Mouse (Mus musculus): Measurements from ENCODE around the gene Serac1. TPM values are rescaled to one million over a fixed set of nuclear protein-coding genes. Genes with fewer than 3 reads are reported as not detected.

Serac1 gene
- 10 to 100 TPM; 18.7 to 19.8 TPM for total RNA-seq (2021)

DNA sequence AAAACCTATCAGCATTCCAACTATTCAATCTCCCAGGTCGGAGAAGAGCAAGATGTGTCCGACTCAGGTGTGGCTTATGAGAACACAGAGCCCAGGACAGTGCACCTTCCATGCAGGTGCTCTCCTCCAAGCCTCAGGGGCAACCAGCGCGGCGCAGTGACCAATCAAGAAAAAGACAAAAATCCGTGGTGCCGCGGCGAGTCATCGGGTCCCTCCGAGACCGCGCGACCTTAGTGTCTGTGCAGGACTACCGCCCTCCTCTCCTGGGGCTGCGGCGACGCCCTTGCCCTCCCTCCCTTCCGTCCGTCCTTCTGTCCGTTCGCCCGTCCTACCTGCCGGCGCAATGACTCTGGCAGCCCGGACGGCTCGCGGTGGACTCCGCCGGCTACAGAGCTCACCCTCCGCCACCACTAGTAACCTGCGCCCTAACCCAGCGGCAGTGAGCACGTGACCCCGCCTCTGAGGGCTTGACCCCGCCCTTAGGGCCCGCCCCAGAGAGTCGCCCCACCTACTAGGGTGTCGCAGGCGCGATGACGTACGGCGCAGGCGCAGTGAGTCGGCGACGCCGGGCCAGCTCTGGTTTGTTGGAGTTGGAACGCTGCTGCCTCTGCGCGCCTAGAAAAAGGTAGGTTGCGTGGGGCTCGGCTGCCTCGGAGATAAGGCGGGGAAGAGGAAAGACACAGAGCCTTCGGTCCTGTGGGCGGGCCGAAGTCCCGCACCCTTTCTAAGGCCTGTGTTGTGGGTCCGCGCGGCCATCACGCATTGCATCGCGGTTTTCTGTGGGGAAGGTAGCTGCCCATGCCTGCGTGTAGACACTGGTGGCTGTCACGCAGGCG, at the start of gene Serac1, which contains the start of gene Gtf2h5:
TSS of gene Serac1 (minus strand) at position 455 of the 836 bp plus-strand sequence.
TSS of gene Gtf2h5 (plus strand) at position 500 of the 836 bp plus-strand sequence.
- peak; percentile 99 for DNase-seq
- intact Hi-C loops (cut with DNase I), result no loop called here

DNA sequence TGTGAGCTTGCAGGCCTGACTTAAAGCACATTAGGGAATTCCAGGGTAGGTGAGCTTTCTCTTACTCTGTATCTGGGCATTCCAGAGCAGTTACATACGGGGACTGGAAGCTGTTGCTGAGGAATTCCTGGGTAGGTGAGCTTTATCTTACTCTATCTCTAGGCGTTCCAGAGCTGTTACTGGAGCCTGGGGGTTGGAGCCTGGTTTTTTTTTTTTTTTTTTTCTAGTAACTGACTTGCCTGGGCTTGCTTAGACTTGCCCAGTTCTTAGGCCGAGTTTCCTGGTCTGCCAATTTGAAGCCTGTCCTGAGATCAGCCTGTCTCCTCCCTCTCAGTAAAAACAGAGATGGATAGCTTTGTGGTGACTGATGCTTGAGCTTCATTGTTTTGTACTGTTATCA, 48.5 kb upstream of the Serac1 start:
- DNase-seq, result no peak
- intact Hi-C loops (cut with DNase I), result no loop called here

DNA sequence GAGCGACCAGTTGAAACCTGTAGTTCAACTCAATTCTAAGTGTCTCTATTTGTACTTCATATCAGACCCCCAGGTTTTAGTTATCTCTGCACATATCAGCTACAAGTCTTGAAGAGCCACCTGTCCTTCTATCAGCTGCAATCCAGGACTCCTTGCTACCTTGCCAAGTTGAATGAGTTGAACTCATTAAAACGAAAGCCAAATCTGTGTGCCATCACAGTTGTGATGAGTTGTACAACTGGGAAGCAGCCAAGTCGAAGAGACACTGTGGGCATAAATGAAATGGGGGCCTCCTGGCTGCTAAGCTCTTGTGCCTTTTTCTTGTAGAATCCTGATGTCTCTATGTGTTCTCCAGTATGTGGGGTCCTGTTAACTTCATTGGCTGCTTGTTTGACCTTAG, 45.9 kb upstream of the Serac1 start:
- DNase-seq, result no peak
- intact Hi-C loops (cut with DNase I), result no loop called here

DNA sequence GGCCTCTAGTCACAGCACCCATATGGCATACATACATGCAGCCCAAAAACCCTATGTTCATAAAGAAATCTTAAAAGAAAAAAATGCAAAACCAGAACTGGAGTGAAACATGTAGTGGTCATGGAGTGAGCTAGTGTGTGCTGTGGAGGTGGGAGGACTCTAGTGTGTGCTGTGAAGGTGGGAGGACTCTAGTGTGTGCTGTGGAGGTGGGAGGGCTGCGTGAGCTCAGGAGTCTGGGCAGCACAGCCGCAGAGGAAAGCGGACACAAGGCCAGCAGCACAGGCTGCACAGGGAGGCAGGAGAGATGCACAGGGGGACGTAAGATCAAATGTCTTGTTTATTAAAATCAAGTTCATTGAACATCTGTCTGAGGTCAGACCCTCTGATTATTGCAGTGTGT, 44.2 kb upstream of the Serac1 start:
- intact Hi-C loops (cut with DNase I), result no loop called here
- DNase-seq, result no peak

DNA sequence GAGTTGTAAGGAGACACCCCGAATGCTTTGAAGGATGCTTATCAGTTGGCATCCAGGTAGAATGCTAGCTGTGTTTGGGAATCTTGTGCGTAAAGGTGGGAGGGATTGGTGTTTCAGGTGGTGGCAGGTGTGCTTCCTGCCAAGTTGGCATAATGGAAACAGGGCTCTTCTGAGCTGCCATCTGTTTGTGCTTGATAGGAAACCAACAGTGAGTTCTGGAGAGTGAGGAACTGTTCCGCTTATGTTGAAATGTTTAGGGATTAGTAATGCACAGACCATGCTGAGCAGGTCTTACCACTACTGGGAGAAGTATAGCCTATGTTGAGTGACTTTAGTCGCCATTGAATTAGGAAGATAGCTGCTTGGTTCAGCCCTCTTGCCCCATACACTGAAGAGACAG, 39.3 kb upstream of the Serac1 start:
- no peak for DNase-seq
- intact Hi-C loops (cut with DNase I), result loop anchor here (10.0 kb wide), 1 partner anchor 56 kb away; no protein-coding TSS in a partner anchor

DNA sequence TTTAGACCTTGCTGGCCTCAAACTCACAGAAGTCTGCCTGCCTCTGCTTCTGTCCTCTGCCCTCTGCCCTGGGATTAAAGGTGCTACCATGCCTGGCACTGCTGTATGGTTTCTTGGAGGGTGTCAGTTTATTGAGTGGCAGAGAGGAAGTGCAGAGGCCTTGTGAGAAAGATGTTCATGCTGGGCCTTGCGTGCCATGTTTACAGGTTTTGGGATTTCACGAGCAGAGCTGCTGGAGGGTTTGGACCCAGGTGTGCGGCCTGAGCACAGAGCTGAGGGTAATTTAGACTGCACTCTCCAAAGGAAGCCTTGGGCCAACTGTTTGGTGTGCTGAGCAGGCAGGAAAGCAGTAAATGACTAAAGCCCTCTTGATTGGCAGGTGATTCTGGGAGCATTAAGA, 38.4 kb upstream of the Serac1 start:
- intact Hi-C loops (cut with DNase I), result loop anchor here (10.0 kb wide), 1 partner anchor 57 kb away; no protein-coding TSS in a partner anchor
- DNase-seq, result no peak

DNA sequence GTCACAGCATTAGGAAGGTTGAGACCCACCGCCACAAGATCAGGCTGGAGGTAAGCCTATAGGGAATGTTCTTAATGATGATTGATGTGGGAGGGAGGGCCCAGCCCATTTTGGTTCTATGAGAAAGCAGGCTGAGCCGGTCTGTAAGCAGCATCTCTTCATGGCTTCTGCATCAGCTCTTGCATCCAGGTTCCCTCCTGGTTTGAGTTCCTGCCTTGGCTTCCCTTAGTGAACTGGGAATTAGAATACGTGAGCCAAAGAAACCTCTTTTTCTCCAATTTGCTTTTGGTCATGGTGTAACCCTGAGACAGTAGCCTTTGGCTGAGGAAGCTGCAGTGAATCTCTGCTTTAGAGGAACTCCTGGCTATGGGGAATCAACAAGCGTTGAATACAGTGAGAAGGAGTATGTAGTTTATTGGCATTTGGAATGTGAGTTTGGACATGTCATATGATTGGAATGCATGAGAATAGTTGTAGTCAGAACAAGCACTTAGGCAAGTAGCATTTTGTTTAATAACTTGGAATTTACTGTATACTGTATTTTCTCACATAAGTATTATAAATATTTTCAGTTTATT, 37.7 kb upstream of the Serac1 start:
- intact Hi-C loops (cut with DNase I), result loop anchor here (10.0 kb wide), 1 partner anchor 58 kb away; no protein-coding TSS in a partner anchor
- no peak for DNase-seq

DNA sequence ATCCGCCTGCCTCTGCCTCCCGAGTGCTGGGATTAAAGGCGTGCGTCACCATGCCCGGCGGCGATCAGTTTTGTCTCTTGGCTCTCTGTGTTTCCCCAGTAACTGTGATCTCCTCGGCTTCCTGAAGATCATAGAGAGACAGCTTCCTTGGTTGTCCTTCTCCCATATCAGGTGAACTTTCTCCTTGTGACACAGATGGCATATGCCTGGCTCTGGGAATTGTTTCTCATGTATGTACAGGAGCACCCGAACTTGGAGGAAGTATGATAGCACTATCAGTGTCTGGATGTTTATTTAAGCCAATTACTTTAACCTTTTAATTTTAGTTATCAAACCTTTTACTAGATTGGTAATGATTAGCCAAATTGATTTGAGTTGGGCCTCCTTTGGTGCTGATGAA, 35.5 kb upstream of the Serac1 start:
- intact Hi-C loops (cut with DNase I), result loop anchor here (10.0 kb wide), 1 partner anchor 60 kb away; no protein-coding TSS in a partner anchor
- DNase-seq, result no peak

DNA sequence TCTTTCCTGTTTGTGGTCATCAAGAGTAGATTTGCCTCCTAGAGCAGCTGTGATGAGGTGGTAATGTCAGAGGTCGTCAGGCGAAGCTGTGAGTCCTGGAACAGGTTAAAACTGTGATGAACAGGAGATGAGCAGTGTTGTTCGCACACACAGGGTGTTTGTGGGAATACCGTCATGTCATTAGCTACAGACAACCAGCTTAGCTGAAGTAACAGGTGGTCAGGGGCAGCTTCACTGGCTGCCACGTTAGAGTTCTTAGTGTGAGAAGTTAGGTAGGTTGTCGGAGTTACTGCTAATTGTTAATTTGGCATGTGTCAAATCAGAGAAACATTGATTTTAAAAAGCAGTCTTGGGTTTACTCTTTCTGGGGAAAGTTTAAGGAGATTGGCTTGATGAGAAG, 34.1 kb upstream of the Serac1 start:
- DNase-seq, result no peak
- intact Hi-C loops (cut with DNase I), result loop anchor here (10.0 kb wide), 1 partner anchor 61 kb away; no protein-coding TSS in a partner anchor

DNA sequence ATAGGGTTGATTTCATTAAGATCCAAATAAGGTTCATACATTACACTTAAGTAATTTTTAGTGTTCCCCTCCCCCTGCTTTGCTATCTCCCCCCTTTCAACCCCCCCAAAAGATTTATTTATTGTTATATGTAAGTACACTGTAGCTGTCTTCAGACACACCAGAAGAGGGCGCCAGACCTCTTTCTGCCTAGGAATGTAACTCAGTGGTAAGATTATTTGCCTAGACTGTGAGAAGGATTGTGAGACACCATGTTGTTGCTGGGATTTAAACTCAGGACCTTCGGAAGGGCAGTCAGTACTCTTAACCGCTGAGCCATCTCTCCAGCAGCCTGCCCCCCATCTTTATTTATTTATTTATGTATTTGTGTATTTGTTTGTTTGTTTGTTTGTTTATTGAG, 31.4 kb upstream of the Serac1 start:
- intact Hi-C loops (cut with DNase I), result loop anchor here (10.0 kb wide), 1 partner anchor 64 kb away; no protein-coding TSS in a partner anchor
- no peak for DNase-seq

DNA sequence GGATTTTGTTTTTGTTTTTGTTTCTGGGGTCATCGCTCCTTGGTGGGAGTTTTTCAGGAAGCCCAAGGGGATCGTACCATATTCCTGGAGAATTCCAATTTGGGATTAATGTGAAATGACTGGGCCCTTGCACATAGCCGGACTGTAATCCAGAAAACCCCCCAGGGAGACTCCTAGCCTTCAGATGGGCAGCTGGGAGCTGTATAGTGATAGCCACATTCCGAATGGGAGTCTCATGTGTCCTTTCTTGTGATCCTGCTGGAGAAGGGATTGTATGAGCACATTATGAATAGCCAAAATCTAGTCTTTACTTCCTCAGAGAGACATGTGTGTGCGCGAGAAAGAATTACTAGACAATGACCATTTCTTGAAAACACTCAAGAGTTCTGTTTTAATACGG, 28.6 kb upstream of the Serac1 start:
- no peak for DNase-seq
- intact Hi-C loops (cut with DNase I), result no loop called here

DNA sequence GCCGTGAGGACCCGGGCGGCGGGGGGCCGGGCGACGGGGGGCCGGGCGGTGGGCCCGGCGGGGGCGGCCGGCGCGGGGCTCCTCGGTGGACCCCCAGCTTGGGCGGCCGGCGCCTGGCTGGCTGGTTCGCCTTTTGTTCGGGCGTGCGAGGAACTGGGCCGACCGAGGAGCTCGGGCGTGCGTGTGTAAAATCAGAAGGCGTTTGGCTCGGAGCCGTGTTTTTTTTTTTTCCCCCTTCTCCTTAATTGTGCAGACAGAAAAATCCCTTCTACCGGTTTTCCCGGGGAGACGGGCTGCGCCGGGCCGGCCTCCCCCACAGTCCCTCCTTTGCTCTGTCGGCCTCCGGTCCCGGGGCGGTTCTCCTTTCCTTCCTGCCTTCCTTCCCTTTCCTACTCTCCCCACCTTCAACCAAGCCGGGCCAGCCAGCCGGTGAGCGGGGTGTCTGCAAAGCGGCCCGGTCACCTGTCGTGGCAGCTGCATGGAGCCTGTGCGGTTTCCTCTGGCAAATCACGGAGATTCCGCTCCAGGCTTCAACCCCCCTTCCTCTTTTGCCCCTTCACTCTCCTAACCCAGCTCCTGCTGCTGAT, 27.6 kb upstream of the Serac1 start:
- peak; percentile 50 for DNase-seq
- intact Hi-C loops (cut with DNase I), result no loop called here

DNA sequence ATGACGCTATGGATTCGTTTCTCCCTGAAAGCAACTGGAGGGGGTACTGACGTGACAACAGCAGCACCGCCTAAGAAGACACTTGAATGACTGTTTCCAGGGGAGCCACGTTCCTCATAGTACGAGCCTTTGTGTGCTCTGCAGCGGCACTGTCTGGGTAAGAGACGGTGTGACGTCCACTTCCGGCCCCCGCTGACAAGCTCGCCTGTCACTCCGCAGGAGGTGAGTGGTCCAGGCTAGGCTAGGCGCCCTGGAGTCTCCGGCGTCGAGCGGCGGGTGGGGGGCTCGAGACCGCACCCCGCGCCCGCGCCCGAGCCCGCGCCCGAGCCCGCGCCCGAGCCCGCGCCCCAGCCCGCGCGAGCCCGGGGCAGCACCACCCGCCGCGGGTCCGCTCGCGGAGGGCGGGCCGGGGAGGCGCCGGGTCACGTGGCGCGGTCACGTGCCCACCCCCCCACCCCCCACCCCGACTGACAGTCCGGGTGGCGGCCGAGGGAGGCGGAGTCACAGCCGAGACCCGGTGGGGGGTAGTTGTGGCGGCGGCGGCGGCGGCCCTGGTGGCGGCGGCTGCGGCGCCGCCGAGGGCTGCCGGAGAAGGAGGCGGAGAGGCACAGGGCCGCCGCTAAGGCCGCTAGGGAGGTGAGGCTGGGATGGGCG, 26.9 kb upstream of the Serac1 start, which contains the start of gene Tulp4:
TSS of gene Tulp4 (plus strand) at position 77 of the 654 bp plus-strand sequence.
- intact Hi-C loops (cut with DNase I), result no loop called here

DNA sequence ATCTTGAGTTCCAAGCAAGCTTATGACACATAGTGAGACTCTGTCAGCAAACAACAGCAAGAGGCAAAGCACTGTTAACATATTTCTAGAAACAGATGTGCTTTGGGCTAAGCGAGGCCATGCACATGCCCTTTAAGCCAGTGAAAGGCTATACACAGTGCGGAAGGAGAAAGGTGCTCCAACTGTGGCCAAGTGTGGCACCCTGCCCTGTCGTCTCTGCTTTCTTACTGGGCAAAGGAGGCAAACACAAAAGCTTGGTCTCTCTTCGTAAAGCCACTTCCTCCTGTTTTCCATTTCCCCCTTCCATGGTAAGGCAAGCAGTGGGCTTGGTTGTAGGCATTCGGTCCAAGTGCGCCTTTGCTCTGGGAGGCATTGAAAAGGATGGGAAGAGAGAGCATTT, 24.0 kb upstream of the Serac1 start:
- intact Hi-C loops (cut with DNase I), result no loop called here
- no peak for DNase-seq

More for the DNA sequence above, 26.9 kb upstream of the Serac1 start, which contains the start of gene Tulp4:
- peak; percentile 87 for DNase-seq

DNA sequence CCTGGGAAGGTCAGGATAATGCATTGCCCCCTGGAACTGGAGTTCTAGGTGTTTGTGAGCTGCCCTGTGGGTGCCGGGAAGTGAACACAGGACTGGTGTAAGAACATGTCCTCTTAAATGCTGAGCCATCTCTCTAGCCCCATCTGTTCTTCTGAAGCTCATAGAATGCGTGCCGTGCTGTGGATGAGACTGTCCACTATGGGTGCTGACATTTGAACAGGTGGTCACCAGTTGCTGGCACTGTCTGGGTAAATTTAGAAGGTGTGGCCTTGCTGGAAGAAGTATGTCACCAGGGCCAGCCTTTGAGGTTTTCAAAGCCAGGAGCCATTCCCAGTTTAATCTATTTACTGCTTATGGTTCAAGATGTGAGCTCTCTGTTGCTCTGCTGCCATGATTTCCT, 22.7 kb upstream of the Serac1 start:
- DNase-seq, result no peak
- intact Hi-C loops (cut with DNase I), result no loop called here

DNA sequence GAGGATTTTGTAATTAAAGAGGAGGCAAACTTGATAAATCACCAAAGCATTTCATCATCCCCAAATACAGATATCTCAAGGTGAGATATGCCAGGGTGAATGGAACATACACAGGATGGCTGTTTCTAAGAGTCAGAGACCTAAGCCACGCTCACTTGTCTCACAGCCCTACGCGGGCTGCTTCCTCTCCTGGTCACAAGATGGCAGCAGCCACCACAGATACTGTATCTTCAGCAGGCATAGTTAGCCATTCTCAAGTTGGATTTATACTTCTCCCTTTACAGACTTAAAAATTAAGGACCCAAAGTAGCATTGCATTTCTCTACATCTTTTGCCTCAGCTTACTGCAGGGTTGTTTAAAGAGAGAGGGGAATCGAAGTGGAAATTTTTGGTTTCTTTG, 18.3 kb upstream of the Serac1 start:
- intact Hi-C loops (cut with DNase I), result no loop called here
- peak; percentile 59 for DNase-seq

DNA sequence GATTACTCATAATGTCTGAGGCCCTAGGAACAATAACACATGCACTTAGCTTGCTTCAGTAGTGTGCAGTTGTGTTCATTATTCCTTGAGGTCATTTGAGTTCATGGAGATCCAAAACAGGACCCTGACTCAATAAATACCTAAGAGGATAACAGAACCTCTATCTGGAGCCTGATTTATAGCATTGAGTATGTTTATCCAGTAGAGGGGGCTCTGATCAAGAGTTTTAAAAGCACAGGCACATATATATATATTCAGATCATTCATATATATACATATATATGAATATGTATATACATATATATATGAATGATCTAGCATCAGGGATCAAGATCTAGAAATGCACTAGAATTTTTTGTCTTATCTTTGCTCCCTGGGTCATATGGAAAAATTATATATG, 16.0 kb upstream of the Serac1 start:
- intact Hi-C loops (cut with DNase I), result no loop called here
- DNase-seq, result no peak

DNA sequence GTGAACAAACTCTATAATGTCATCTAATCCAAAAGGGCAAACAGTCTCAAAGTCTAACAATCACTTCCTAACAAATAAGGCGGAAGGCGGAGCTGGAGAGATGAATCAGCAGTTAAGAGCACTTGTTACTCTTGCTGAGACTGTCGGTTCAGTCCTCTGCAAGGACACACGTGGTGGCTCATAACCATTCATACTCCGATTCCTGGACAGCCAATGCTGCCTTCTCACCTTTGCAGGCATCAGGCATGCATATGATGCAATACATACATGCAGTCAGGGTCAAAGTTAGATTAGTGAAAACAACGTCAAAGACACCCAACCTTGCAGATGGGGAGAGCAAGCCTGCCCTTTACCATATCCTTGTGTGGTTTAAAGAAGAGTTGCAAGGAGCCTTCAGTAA, 12.1 kb upstream of the Serac1 start:
- intact Hi-C loops (cut with DNase I), result no loop called here
- DNase-seq, result no peak

DNA sequence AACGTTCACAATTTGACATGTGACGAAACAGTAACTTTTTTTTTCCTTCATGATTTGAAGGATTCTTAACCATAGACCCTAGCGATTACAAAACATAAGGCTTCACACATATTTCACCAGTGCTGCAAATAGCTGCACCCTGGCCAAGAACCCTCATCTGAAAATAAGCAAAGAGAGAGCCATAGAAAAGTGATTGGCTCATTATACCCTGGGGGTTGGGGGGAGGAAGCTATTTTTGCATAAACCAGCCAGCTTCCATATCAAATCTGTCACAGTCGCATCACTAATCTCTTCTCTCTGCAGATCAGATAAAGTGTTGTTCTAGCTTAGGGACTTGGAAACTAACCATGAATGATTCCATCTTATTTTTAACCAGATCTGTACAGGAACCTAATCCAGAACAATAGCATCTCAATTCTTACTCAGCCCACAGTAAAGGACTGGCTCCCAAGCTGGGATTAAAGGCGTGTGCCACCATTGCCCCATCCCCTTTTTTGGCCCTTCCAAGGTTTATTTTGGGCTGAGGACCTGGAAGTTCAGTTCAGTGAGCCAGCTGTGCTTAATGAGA, 3.9 kb upstream of the Serac1 start:
- no peak for DNase-seq
- intact Hi-C loops (cut with DNase I), result no loop called here

DNA sequence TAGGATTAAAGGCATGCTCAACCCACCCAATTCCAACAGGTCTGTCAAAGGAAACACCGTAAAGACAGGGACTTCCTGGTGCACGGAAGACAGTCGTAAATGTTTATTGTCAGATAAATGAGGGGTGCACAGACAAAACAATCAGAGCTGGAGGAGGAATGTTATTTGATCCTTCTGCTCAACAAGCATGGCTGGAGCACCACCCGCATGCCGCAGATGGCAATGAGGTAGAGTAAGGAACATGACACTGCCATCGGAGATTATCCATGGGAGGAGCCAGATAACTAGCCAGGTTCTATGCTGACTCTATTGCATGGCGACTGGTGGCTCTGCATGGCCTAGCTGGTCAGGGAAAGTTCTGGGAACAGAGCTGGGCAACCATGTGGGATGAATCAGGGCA, 6.1 kb downstream of the Serac1 start:
- no peak for DNase-seq
- intact Hi-C loops (cut with DNase I), result no loop called here

DNA sequence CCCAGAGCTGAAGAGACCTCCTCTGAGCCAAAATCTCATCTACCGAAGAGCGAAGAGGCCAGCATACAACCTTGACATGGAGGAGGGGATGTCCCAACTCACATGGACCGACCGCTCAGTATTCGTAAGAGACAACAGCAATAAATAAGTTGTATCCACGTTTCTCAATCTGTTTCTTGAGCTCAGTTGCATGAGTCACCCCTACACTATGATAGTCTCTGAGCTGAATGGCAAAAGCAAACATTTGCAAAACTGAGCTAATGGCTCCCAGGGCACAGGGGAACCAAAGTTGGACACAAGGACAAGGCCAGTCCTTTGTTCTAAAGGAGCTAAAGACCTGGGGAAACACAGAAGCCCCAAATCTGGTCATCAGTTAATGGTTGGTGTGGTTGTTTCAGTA, 9.7 kb downstream of the Serac1 start:
- no peak for DNase-seq
- intact Hi-C loops (cut with DNase I), result no loop called here
